Mouse (Mus musculus): ENCODE results near the gene Wdr31. TPM values are rescaled to one million over a fixed set of nuclear protein-coding genes. Genes with fewer than 3 reads are reported as not detected.

The Wdr31 gene
- total and polyA plus RNA-seq, 2 experiments from 2014 or later = 13.1 to 25.9 TPM

GRCm38 (mm10) chr4:62517046-62517445 lies 46.4 kb upstream of the Wdr31 start:
- Histone ChIP-seq H3K9me3 (ENCODE audit: low read length) (no peaks in the 10 kb centered on the region), H3K27ac (ENCODE audit: low read depth, low read length) (no peak overlapping the region), H3K4me3 (ENCODE audit: low read depth, low read length) (no peak overlapping the region), H3K36me3 (ENCODE audit: insufficient read depth, low read length) (peaks cover 10% of the 10 kb centered on the region), H3K9ac (replicated peaks; ENCODE audit: low read length, poor library complexity, severe bottlenecking) (no peak overlapping the region), H3K27me3 (ENCODE audit: insufficient read depth, low read length) (no peaks in the 10 kb centered on the region), H3K4me2 (ENCODE audit: low read depth, low read length, poor library complexity, severe bottlenecking) (no peak overlapping the region), H3K4me1 (ENCODE audit: insufficient read depth, low read length) (peaks cover 11% of the 10 kb centered on the region)
- DNase-seq (ENCODE audit: low spot score) (no peak), ATAC-seq (ENCODE audit: low FRiP score) (no peak)
- 90% methylated on average over 8 of the region's 8 CpGs for WGBS
- no peak for TF ChIP-seq CTCF (IDR thresholded peaks at IDR 0.05)

DNA sequence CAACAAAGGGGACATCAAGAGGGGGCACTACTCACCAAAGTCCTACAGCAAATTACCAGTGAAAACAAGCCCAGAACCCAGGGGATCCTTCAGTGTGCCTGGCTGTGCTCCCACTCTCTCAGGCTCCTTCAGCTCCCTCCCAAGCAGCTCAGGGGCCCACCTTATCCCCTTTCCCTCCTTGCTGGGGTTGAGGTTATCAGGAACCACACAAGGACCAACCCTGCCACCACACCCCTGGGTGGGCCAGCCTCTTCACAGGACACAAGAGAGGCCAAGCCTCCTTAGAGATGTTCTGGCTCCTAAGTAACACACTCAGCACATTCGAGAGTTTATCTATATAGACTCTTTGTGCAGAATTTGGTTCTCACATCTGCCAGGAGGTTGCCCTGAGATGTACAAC lies 45.9 kb upstream of the Wdr31 start:
- DNase-seq (ENCODE audit: low spot score) (no peak), ATAC-seq (ENCODE audit: low FRiP score) (no peak)
- no peak overlapping the region for H3K4me3 ChIP-seq (ENCODE audit: low read depth, low read length)
- no peak overlapping the region for H3K4me2 ChIP-seq (ENCODE audit: low read depth, low read length, poor library complexity, severe bottlenecking)
- H3K4me1 ChIP-seq (ENCODE audit: insufficient read depth, low read length) = peaks cover 11% of the 10 kb centered on the region
- H3K27ac ChIP-seq (ENCODE audit: low read depth, low read length) = no peak overlapping the region
- peaks cover 15% of the 10 kb centered on the region for H3K36me3 ChIP-seq (ENCODE audit: insufficient read depth, low read length)
- WGBS = 96% methylated on average over 1 of the region's 1 CpGs
- TF ChIP-seq CTCF (IDR thresholded peaks at IDR 0.05) = no peak
- H3K9me3 ChIP-seq (ENCODE audit: low read length) = no peaks in the 10 kb centered on the region
- H3K9ac ChIP-seq (replicated peaks; ENCODE audit: low read length, poor library complexity, severe bottlenecking) = no peak overlapping the region
- H3K27me3 ChIP-seq (ENCODE audit: insufficient read depth, low read length) = no peaks in the 10 kb centered on the region

DNA sequence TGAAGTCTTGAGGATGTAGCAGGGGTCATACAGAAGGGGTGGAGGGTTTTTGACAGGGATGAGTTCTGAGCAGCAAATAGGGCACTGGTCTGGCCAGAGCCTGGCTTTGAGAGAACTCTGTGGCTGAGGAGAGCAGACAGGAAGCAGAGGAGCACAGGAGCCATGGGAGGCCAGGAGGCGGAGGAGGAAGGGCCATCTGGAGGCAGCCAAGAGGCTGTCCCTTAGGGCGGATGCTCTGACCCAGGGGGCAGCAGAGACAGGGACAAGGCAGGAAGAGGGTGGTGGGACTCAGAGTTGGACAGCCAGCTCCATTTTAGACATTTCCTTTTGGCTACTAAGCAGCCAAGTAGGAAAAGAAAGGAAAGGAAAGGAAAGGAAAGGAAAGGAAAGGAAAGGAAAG lies 45.4 kb upstream of the Wdr31 start:
- no peak overlapping the region for H3K9ac ChIP-seq (replicated peaks; ENCODE audit: low read length, poor library complexity, severe bottlenecking)
- H3K9me3 ChIP-seq (ENCODE audit: low read length) = no peaks in the 10 kb centered on the region
- TF ChIP-seq CTCF (IDR thresholded peaks at IDR 0.05) = no peak; the same call in 1 of the 2 replicates
- H3K27ac ChIP-seq (ENCODE audit: low read depth, low read length) = no peak overlapping the region
- no peaks in the 10 kb centered on the region for H3K27me3 ChIP-seq (ENCODE audit: insufficient read depth, low read length)
- no peak overlapping the region for H3K4me2 ChIP-seq (ENCODE audit: low read depth, low read length, poor library complexity, severe bottlenecking)
- 38% methylated on average over 2 of the region's 2 CpGs for WGBS
- ATAC-seq (ENCODE audit: low FRiP score) (no peak), DNase-seq (ENCODE audit: low spot score) (no peak)
- peaks cover 20% of the 10 kb centered on the region for H3K36me3 ChIP-seq (ENCODE audit: insufficient read depth, low read length)
- no peak overlapping the region for H3K4me3 ChIP-seq (ENCODE audit: low read depth, low read length)
- peaks cover 11% of the 10 kb centered on the region for H3K4me1 ChIP-seq (ENCODE audit: insufficient read depth, low read length)

GRCm38 (mm10) chr4:62515490-62515889 lies 44.8 kb upstream of the Wdr31 start:
- WGBS = 80% methylated on average over 3 of the region's 3 CpGs
- H3K27ac ChIP-seq (ENCODE audit: low read depth, low read length) = no peak overlapping the region

GRCm38 (mm10) chr4:62514995-62515394 lies 44.3 kb upstream of the Wdr31 start:
- H3K4me2 ChIP-seq (ENCODE audit: low read depth, low read length, poor library complexity, severe bottlenecking) = no peak overlapping the region
- no peak overlapping the region for H3K9ac ChIP-seq (replicated peaks; ENCODE audit: low read length, poor library complexity, severe bottlenecking)
- no peaks in the 10 kb centered on the region for H3K27me3 ChIP-seq (ENCODE audit: insufficient read depth, low read length)
- WGBS = 79% methylated on average over 7 of the region's 7 CpGs
- ATAC-seq (ENCODE audit: low FRiP score) (no peak), DNase-seq (ENCODE audit: low spot score) (no peak)
- H3K4me1 ChIP-seq (ENCODE audit: insufficient read depth, low read length) = peaks cover 11% of the 10 kb centered on the region
- no peak overlapping the region for H3K4me3 ChIP-seq (ENCODE audit: low read depth, low read length)
- no peak for TF ChIP-seq CTCF (IDR thresholded peaks at IDR 0.05)
- no peak overlapping the region for H3K27ac ChIP-seq (ENCODE audit: low read depth, low read length)
- H3K9me3 ChIP-seq (ENCODE audit: low read length) = no peaks in the 10 kb centered on the region
- H3K36me3 ChIP-seq (ENCODE audit: insufficient read depth, low read length) = peaks cover 30% of the 10 kb centered on the region

More at GRCm38 (mm10) chr4:62515490-62515889, 44.8 kb upstream of the Wdr31 start:
- Histone ChIP-seq H3K36me3 (ENCODE audit: insufficient read depth, low read length) (peaks cover 25% of the 10 kb centered on the region), H3K4me1 (ENCODE audit: insufficient read depth, low read length) (peaks cover 11% of the 10 kb centered on the region), H3K9me3 (ENCODE audit: low read length) (no peaks in the 10 kb centered on the region), H3K4me3 (ENCODE audit: low read depth, low read length) (no peak overlapping the region), H3K9ac (replicated peaks; ENCODE audit: low read length, poor library complexity, severe bottlenecking) (no peak overlapping the region), H3K27me3 (ENCODE audit: insufficient read depth, low read length) (no peaks in the 10 kb centered on the region), H3K4me2 (ENCODE audit: low read depth, low read length, poor library complexity, severe bottlenecking) (no peak overlapping the region)
- ATAC-seq (ENCODE audit: low FRiP score) = no peak
- DNase-seq (ENCODE audit: low spot score) = no peak
- no peak for TF ChIP-seq CTCF (IDR thresholded peaks at IDR 0.05)

DNA sequence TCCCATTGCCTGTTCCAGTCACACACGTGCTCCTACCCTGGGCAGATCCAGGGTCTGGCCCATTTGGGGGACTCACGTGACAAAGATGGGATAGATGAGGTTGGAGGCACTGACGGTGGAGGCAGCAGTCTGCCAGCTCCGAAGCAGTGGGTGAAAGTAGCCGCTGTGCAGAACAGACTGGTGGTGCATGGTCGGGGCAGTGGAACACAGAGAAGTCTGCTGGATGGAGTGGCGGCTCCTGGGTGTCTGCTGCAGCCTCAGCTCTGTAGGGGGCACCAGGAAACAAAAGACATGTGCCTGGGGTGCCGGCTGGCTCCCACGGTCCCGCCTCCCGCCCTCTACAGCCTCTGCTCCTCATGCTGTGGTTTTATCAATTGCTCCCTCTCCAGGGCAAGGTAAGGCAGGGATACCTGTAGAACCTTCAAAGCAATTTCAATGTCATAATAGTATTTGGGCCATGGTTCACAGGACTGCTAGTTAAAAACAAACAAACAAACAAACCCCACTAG lies 43.4 kb upstream of the Wdr31 start:
- Histone ChIP-seq H3K9ac (replicated peaks; ENCODE audit: low read length, poor library complexity, severe bottlenecking) (no peak overlapping the region), H3K9me3 (ENCODE audit: low read length) (no peaks in the 10 kb centered on the region), H3K27ac (ENCODE audit: low read depth, low read length) (no peak overlapping the region), H3K36me3 (ENCODE audit: insufficient read depth, low read length) (peaks cover 38% of the 10 kb centered on the region), H3K4me2 (ENCODE audit: low read depth, low read length, poor library complexity, severe bottlenecking) (no peak overlapping the region), H3K4me1 (ENCODE audit: insufficient read depth, low read length) (peaks cover 11% of the 10 kb centered on the region), H3K4me3 (ENCODE audit: low read depth, low read length) (no peak overlapping the region), H3K27me3 (ENCODE audit: insufficient read depth, low read length) (no peaks in the 10 kb centered on the region)
- ATAC-seq (ENCODE audit: low FRiP score) = no peak
- no peak for TF ChIP-seq CTCF (IDR thresholded peaks at IDR 0.05)
- WGBS = 45% methylated on average over 11 of the region's 11 CpGs
- DNase-seq (ENCODE audit: low spot score) = no peak
